Mouse (Mus musculus) right cerebral cortex, postnatal 25 days (tissue): ENCODE results near the gene Ang.

ENCODE experiments used
- DNase-seq: peaks from one replicate; pipeline ENCODE4 v3.0.0; 2022

The Ang gene

DNA sequence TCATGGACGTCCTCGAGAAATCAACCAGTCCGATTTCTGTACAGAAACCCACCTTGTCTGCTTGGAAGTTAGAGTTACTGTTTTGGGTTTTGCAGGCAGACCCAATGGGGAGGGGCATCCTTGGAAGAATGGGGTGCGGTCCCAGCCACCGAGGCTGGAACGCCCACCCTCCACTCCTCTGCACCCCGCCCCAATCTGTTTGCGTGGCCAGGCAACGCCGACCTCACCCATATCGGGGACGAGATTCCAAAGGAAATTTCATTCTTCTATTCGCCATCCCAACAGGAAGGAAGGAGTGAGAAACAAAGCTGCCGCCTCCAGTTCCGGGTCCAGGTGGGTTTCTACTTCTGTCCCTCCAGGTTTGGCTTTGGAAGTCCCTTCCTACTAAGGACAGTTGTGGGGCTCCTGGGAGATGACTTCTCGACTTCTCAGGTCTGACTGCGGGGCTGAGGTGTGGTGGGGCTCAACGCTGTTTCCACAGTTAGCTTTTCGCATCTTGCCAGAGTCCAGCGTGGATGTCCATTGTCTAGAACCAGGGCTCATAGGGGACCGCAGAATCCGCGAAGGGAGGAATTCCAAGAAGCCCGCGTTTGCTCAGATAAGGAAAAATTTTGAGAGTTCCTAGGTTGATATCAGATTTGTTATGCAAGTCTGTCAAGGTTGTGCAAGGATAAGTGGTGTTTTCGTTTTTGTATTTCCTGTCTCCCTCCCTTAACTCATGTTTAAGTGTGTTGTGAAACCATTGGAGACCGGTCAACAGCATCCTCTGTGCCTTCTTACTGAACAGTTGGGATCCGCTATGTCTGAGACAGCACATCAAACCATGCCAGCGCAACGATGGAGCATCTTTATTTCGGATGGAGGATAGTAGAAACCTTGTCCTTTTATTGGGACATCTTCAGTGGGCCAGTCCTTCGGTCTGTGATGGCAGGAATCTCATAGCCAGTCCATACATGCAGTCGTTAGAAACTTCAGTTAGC, at the start of gene Ang, which contains the start of gene Rnase4:
TSS of gene Ang (plus strand) at position 230 of the 980 bp plus-strand sequence.
TSS of gene Rnase4 (plus strand) at position 157 of the 980 bp plus-strand sequence.
- DNase-seq, result peak; percentile 29

DNA sequence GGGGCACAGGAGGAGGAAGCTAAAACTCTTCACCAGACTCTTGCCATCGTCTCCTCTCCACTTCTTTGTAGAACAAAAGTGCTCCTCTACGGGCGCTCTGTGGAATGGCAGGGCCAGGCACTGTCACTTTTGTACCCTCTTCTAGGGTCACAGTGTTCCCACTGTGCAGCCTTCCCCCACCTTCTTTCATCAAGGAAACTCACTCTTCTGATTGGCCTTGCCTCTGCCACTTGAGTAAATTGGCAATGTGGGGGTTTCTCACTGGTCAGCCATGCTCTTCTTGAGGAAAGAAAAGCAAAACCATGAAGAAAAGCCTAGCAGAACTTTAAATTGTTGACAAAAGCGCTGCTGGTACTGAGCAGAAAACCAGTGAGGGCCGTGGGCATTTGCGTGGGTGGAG, 49.2 kb upstream of the Ang start, which contains the start of gene Rnase9:
TSS of gene Rnase9 (minus strand) at position 101 of the 400 bp plus-strand sequence.
- no peak for DNase-seq

DNA sequence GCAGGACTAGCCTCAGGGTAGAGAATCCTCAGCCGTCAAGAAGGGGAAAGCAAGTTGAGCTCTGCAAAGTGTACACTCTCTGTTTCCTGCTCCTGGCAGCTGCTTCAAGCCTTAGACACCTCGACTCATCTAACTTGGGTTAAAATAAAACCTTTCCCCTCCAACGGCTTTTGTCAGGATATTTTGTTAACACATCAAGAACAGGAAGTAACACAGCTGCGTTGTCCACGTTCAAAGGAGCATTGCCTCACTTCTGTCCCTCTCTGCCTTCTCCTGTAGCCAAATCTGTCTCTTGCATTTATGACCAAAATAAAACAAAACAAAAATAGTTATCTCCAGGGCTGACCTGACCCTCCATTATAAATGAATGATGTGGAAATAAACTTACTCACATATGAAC, 43.1 kb upstream of the Ang start:
- DNase-seq, result no peak

DNA sequence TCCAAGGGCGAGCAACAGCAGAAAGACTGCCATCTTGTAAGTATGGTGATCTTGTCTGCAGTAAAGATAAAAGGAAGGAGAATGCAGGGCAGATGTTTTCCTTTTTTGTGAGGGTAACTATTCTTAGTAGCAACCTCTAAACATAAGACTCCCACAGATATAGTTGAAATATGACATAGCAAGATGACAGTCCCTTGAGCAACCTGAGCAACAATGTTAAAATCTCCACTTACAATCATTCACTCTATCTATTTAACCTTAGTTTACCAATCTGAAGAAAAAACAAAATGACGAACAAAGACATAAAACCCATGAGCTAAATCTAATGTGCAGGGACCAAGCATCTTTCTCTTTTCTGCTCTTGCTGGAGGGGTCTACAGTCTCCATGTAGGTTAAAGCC, 40.9 kb upstream of the Ang start, which contains the start of gene Rnase11:
TSS of gene Rnase11 (minus strand) at position 101 of the 400 bp plus-strand sequence.
- DNase-seq, result no peak

DNA sequence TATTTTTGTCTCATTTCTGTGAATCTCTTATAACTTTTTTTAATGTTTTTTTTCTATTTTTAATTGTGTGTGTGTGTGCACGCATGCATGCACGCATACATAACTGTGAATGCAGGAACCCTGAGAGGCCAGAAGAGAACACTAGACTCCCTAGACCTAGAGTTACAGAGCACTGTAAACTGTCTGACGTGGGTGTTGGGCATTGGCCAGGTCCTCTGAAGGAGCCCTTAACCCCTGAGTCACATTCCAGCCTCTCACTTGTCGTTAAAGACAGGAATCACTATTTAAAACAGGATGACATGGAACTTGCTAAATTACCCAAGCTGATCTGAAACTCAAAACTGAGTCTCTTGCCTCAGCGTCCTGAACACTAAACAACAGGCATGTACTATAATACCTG, 39.0 kb upstream of the Ang start:
- DNase-seq, result no peak

DNA sequence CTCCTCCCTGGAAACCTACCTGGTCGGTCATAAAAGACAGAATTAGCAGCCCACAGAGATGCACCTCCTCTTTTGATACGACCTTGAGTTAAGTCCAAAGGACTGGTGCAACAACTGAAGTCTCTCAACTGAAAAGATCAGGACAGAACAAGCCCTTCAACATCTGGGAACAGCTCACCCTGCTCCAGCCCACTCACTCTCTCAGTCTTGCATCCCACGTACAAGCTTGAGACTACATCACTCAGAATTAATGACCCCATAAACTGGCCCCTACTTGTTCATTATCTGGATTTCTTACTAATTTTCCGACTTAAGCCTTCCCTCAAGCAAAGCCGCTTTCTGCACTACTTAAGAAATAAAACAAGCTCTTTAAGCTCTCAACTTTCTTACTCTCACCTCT, 37.8 kb upstream of the Ang start:
- DNase-seq, result no peak

DNA sequence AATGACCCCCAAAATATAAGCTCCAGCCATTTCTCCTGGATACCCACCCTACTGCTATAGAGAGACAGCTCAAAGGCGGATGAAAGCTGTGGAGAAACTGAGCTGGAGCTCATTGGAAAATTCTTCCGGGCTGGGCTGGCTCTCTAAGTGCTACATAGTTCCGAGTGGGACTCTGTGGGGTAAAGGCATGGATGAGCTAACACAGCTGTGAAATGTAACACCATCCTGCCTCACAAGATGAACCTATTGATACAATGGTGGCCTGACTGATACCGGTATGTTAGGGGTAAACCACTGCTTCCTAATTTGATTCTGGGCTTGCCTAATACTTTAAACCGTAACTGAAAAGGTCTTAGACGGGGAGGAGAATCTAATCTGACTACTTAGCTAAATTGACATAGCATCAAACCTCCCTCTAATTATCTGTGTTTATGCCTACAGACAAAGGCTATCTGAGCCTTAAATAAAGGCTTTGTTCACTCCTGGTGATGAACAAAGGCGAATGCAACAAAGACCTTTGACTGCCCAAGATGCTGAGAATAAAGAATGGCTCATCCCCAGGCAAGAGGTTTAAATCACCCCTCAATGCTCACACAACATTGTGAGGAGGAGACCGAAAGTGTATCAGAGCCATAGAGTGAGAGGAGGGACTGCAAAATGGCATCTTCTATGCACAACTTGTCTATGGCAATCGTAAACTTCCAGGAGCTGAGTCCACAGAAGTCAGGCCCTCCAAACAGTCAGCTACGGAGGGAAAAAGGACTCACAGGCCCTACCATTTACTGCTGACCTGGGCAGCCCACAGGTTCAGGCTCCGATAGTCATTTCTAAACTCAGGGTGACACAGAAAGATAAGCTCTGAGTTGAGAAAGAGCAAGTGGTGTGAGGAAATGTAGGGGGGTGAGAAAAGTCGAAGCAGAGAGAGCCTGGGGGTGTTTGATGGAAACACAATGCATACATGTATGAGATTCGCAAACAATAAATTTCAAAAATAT, 36.4 kb upstream of the Ang start:
- DNase-seq, result no peak

DNA sequence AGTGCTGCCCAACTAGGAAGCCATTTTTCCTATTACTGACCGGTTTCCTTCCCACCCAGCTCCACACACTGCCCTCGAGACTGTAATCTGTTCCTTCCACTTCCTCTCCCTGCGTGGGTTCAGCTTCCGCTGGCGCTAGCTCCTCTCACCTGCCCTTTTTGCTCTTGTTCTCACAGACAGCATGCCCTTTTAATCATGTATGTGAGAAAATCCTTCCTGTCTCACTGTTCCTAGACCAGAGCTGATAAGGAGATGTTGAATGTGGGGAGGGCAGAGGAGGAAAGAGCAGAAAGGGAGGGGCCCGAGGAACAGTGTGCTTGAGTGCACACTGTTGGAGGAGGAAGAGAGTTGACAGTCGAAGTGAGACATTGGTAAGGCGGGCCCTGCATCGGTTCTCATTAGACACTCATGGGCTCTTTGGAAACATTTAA, 33.5 kb upstream of the Ang start, which contains the start of gene Rnase12:
TSS of gene Rnase12 (minus strand) at position 261 of the 431 bp plus-strand sequence.
- no peak for DNase-seq

DNA sequence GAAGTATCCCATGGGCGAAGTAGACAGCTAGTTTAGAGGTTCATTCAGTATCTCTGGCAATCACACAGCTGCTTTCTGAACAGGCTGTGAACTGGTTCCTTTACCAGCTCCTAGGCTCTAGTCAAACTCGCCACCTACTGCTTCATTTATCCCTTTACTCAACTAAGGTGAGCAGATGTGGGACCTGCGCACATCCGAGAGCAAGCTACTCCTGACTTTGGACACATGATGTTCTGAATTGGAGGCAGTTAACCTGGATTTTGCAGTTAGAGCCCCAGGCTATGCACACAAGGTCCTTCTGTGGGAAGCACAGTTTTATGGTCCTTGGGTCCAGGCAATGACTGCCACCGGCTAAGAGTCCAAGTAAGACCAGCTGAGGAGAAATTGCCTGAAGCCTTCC, 30.2 kb upstream of the Ang start:
- no peak for DNase-seq

DNA sequence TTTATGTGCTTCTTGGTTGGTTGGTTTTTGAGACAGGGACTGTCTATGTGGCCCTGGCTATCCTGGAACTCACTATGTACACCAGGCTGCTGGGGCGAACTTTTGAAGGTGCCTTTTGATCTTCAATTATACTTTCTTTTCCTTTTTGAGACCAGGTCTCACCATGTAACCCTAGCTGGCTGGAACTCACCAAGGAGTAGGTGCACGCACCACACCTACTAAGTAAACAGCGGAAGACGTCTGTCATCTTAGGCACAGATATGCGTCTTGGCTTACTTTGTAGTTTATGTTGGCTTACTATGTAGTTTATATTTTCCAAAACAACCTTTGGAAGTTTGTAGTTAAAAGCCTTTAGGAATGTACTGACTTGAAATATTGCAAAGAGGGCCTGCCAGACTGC, 22.0 kb upstream of the Ang start:
- DNase-seq, result no peak

DNA sequence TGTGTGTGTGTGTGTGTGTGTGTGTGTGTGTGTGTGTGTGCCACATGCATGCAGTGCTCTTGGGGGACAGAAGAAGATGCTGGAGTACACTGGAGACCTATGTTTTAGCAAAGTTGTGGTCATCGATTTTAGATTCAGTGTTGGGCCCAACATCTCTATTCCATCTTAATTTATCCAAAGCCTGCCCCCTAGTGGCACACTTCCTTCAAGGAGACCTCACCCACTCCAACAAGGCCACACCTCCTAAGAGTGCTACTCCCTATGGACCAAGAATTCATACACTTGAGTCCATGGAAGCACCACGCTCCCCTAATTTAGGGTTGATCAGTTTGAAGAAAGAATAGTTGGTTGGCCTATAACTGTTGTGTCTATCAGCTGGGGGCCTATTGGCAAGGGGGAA, 21.3 kb upstream of the Ang start:
- no peak for DNase-seq

DNA sequence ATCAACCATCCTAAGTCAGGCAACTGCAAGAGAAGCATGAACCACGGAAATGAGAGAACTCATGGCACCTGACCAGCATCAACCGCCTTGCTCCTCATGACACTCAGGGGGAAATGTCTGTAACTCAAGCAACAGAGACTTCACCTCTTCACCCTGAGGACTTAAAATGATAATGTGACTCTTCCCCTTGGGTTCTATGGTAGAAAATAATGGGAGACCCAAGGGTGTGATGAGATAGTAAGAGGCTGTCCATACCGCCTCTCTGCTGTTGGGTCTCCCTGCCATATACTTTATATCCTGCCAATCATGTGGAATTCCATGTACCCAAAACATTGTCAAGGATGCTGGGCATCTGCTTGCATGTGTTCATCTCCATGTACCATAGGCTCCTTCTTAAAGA, 16.6 kb upstream of the Ang start, which contains the start of gene Olfr750:
TSS of gene Olfr750 (minus strand) at position 101 of the 400 bp plus-strand sequence.
- no peak for DNase-seq

DNA sequence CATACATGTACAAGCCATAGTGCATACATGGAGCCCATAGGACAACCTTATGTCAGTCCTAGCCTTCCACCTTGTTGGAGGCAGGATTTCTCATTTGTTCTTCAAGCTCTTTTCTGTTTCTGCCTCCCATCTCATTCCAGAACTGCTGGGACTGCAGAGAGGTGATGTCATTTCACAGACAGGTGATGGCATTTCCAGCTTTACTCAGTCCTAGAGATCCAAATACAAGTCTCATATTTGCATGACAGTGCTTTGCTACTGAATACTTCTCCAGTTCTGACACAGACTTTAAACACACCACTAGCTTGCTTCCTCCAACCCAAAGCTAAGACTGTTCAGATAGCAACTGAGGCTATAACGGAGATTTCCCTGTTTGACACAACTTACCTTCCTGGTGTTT, 11.8 kb upstream of the Ang start:
- DNase-seq, result no peak

DNA sequence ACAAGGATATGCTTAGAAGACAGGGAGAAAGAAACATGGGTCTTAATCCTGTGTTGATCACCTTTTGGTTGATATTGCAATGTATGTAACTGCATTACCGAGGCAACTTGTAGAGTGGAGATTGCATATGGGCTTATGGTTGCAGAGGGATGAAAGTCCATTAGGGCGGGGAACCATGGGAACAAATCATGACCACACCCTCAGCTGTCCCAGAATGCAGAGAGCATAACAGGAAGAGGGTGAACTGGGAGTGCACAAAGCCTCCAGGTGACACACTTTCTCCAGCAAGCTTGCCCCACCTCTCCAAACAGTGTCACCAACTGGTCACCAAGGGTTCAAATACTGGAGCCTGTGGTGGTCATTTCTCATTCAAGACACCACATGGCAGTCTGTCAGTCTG, 9.9 kb upstream of the Ang start:
- no peak for DNase-seq

DNA sequence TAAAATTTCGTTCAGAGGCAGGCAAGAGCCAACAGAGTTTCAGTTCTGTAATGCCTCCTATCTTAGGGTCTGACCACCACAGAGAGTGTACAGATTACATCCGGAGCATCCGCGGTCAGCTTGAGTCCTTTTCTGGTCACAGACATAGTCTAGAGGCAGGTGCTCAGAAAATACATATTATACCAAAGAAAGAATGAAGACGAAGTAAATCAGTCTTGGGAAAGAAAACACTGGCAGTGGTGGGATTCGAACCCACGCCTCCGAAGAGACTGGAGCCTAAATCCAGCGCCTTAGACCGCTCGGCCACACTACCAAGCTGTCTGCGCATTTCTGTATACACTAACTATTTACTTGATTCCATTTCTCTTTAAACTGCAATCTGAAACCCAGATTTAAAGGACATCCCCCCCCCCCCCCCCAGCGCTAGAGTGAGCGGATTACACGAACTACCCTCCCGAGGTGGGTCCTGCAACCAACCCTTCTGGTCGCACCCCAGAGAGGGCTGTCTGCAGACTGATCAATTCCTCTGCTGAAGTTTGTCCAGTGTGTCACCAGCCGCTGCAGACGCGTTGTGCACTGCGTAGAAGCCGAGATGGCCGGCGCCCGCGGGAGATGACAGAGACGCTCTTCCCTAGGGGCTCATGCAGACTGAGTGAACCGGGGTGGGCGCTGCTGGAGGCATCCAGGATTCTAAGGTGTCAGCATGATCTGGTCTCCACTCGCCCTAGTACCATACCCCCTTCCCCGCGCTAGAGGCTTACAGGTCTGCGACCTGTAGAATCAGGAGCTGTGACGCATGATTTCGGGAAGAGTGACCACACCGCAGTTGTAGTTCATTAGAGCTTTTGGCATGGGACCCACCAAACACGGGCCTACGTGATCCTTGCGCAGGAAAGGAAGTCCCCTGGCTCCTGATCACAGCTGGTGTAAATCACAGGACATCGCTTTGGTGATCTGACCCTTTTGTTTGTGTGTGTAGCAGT, 8.1 kb upstream of the Ang start:
- DNase-seq, result no peak

DNA sequence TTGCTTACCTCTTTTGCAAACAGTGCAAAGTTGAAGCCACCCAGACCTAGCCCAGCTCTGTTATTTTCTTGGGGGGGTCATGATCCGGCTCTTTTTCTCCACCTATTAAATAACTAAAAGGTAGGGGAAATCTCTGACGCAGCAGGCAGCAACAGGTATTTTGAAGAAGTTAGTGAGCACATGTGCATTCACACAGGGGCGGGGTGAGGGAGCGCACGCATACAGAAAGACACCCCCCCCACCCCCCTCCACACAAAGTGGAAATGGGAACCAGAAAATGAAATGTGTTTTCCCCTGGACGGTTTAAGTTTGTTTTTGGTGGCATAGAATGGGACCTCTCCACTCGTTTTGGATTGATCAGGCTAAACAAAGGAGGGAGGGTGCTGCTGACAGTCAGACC, 7.1 kb upstream of the Ang start:
- DNase-seq, result no peak

DNA sequence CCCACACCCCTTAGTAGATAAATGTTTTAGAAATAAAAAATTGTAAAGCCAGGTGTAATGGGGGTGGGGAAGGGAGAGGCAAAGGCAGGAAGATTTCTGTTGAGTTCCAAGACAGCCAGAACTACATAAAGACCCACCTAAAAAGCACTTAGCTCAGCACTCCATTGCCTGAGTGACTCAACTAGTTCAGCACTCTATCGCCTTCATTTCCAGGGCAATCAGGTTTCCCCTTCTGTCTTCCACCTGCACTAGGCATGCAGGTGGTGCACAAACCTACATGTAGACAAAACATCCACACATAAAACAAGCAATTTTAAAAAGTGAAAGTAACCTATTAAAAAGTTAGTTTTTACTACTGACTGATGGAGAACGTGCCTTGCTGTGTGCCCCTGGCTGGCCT, 5.9 kb upstream of the Ang start:
- no peak for DNase-seq

DNA sequence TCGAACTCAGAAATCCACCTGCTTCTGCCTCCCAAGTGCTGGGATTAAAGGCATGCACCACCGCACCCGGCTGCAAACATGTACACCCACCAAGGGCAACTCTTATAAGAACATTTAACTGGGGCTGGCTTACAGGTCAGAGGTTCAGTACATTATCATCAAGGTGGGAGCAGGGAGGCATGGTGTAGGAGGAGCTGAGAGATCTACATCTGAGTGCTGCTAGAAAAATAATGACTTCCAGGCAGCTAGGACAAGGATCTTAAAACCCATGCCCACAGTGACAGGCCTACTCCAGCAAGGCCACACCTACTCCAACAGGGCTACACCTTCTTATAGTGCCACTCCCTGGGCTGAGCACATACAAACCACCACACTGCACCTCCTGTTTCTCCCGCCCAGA, 5.0 kb upstream of the Ang start:
- no peak for DNase-seq

DNA sequence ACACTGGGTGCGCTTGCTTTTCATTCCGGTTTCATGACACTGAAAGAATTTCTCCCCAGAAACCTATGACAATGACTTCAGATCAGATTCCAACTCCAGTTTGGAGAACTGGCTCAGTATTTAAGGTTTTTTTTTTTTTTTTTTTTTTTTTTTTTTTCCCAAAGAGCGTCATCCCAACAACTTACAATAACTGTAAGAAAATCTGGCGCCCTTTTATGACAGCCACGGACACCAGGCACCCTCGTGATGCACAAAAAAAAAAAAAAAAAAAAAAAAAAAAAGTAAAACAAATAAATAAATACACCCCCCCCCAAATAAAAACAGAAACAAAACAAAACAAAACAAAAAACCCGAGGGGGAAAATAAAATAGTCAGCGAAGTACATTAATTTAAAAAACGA, 3.2 kb upstream of the Ang start:
- DNase-seq, result no peak

DNA sequence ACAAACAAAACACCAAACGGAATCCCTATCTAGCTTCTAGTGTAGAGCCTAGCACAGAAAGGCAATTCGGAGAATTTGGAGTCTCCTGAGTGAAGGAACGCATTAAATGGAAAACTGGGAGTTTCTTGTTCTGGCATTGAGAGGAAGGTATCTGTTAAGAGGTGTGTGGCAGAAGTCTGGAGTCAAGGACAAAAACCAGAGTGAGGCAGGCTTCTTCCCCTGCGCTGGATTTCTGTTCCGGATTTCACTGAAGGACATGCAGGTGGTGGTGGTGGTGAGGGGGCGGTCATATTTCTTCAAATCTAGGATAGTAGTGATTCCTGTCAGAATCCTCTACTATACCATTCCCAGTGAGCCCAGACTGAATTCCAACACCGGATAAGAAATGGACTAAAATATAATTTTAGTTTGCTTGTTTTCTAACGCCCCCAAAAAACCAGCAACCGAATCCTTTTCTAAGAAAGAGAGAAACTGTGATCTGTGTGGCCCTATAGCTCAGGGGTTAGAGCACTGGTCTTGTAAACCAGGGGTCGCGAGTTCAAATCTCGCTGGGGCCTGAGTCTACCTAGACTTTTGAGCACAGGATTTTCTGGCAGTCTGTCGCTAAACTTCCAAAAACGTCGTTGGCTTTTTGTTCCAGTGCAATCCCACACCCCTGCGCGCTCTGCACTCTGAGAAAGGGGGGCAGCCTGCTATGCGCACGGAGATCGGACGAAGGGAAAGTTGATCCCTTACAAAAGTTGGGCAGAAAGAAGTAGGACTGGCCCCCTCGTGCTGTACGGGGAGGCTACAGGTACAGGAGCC, 2.6 kb upstream of the Ang start:
- peak; percentile 82 for DNase-seq
